Mouse (Mus musculus): ENCODE results near the gene 4930568D16Rik. TPM values are rescaled to one million over a fixed set of nuclear protein-coding genes. Genes with fewer than 3 reads are reported as not detected.

Gene 4930568D16Rik
- polyA plus RNA-seq, 1 experiment from 2014 or later = not detected

GRCm38 (mm10) chr2:35400739-35401138 lies 33.2 kb upstream of the 4930568D16Rik start:
- 87% methylated on average over 7 of the region's 7 CpGs for WGBS
- Histone ChIP-seq H3K4me2 (no peak overlapping the region), H3K36me3 (0 out of 2 replicates have a peak, but pooled peaks cover 6% of the 10 kb centered on the region), H3K4me1 (0 out of 2 replicates have a peak, but pooled peaks cover 11% of the 10 kb centered on the region), H3K4me3 (replicated peaks) (no peak overlapping the region), H3K9me3 (no peaks in the 10 kb centered on the region), H3K27ac (no peak overlapping the region), H3K27me3 (replicated peaks) (no peaks in the 10 kb centered on the region), H3K9ac (no peak overlapping the region)
- ATAC-seq (ENCODE audit: insufficient read depth, low FRiP score, low read depth) = no peak

DNA sequence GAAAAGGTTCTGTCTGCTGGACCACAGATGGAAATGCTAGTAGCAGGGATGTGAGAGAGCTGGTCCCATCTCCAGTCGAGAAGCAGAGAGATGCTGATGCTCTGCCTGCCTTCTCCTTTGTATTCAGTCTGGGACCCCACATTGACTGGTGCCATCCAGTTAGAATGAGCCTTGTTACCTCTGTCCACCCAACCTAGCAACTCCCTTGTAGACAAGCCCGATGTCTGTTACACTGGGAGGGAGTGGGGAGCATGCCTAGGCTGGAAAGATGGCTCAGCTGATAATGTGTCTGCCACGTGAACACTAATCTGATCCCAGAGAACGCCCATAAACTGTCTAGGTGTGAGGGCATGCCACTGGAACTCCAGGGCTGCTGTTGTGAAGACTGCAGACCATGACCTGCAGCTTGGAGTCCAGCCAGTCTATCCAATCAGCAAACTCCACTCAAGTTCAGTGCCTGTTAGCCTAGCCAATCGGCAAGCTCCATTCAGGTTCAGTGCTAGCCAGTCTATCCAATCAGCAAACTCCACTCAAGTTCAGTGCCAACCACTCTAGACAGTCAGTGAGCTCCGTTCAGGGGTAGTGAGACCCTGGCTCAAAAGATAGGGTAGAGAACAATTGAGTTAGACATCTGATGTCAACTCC lies 30.8 kb upstream of the 4930568D16Rik start:
- 0 out of 2 replicates have a peak, but pooled peaks cover 6% of the 10 kb centered on the region for H3K36me3 ChIP-seq
- H3K4me1 ChIP-seq = 0 out of 2 replicates have a peak, but pooled peaks cover 11% of the 10 kb centered on the region
- H3K27me3 ChIP-seq (replicated peaks) = no peaks in the 10 kb centered on the region
- no peak overlapping the region for H3K9ac ChIP-seq
- no peaks in the 10 kb centered on the region for H3K9me3 ChIP-seq
- no peak overlapping the region for H3K27ac ChIP-seq
- H3K4me3 ChIP-seq (replicated peaks) = no peak overlapping the region
- no peak for ATAC-seq (ENCODE audit: insufficient read depth, low FRiP score, low read depth)
- WGBS = 75% methylated on average over 6 of the region's 6 CpGs
- no peak overlapping the region for H3K4me2 ChIP-seq

DNA sequence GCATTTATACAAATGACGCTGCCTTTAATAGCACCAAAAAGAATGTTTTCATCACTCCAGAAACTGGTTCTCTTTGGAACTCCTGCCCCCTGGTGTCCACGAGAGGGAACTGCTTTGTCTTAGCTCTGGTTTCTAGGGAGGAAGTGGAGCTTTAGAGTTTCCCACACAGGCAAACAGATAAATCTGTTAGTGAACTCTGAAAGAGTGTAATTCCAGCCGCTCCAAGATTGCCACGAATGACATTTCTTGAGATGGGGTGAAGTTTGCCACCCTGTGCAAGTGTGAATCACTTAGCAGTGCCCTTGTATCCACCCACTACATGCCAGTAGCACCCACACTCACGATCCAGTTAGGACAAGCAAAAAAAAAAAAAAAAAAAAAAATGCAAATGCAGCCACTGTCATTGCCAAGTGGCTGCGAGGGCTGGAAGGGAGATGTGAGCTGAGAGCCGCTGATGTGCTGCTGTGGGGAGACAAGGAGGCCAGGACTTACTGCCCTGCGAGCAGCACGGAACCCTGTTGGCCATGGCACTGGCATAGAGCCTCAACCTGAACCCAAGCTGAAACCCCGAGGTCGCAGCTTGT lies 30.2 kb upstream of the 4930568D16Rik start:
- H3K36me3 ChIP-seq = 0 out of 2 replicates have a peak, but pooled peaks cover 6% of the 10 kb centered on the region
- 46% methylated on average over 11 of the region's 11 CpGs for WGBS
- no peaks in the 10 kb centered on the region for H3K27me3 ChIP-seq (replicated peaks)
- H3K9ac ChIP-seq = no peak overlapping the region
- no peak for ATAC-seq (ENCODE audit: insufficient read depth, low FRiP score, low read depth)
- no peak overlapping the region for H3K4me3 ChIP-seq (replicated peaks)
- 0 out of 2 replicates have a peak, but pooled peaks cover 11% of the 10 kb centered on the region for H3K4me1 ChIP-seq
- H3K9me3 ChIP-seq = no peaks in the 10 kb centered on the region
- no peak overlapping the region for H3K4me2 ChIP-seq
- H3K27ac ChIP-seq = no peak overlapping the region

DNA sequence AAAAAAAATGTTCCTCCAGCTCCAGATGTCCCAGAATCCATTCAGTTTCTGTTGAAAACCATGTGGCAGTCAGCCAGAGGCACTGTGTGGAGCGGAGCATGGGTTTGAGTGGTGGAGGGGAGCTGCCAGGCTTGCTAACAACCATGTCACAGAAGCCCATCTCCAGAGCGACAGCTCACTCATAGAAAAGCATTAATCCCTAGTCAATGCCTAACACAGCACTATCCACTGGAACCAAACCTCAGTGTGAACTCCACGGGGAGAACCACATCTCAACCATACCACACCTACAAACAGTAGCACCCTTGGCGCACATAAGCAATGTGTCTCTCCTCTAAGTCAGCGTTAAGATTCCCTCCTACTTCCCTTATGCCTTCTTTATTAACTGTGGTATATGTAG lies 29.6 kb upstream of the 4930568D16Rik start, which contains the start of gene 4930402F06Rik:
4930402F06Rik (minus strand) TSS at position 80 of the 400 bp plus-strand sequence.
- H3K27me3 ChIP-seq (replicated peaks) = no peaks in the 10 kb centered on the region
- no peaks in the 10 kb centered on the region for H3K9me3 ChIP-seq
- H3K27ac ChIP-seq = no peak within 1 kb of the TSS
- H3K9ac ChIP-seq = no peak within 1 kb of the TSS
- no peak within 1 kb of the TSS for H3K4me2 ChIP-seq
- no peaks in the 10 kb centered on the region for H3K36me3 ChIP-seq
- 0 out of 2 replicates have a peak, but pooled peaks cover 11% of the 10 kb centered on the region for H3K4me1 ChIP-seq
- H3K4me3 ChIP-seq (replicated peaks) = no peak within 1 kb of the TSS
- ATAC-seq (ENCODE audit: insufficient read depth, low FRiP score, low read depth) = peak; percentile 18; the same call in 1 of the 2 replicates
- WGBS = 63% methylated on average over 5 of the region's 5 CpGs

DNA sequence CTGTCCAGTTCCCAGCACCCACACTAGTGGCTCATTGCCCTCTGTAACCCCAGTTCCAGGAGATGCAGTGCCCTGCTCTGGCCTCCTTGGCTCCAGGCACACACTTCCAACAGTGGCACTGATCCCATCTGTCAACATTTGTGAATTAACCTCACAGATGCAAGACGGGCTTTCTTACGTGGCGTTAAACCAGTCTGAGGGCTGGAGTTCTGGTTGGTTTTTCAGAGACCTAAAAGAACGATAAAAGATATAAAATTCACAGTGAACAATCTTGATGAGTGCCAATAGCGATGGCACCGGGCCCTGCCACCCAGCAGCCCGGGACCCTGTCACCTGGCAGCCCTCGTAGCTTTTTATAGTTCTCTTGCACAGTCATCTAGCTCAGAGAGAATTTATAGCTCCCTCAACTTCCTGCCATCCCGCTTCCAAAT lies 17.9 kb upstream of the 4930568D16Rik start:
- Histone ChIP-seq H3K4me1 (no peaks in the 10 kb centered on the region), H3K9me3 (no peaks in the 10 kb centered on the region), H3K27me3 (replicated peaks) (no peaks in the 10 kb centered on the region), H3K9ac (no peak overlapping the region), H3K4me3 (replicated peaks) (no peak overlapping the region), H3K4me2 (no peak overlapping the region), H3K27ac (no peak overlapping the region), H3K36me3 (no peaks in the 10 kb centered on the region)
- 69% methylated on average over 9 of the region's 9 CpGs for WGBS
- ATAC-seq (ENCODE audit: insufficient read depth, low FRiP score, low read depth) = no peak

DNA sequence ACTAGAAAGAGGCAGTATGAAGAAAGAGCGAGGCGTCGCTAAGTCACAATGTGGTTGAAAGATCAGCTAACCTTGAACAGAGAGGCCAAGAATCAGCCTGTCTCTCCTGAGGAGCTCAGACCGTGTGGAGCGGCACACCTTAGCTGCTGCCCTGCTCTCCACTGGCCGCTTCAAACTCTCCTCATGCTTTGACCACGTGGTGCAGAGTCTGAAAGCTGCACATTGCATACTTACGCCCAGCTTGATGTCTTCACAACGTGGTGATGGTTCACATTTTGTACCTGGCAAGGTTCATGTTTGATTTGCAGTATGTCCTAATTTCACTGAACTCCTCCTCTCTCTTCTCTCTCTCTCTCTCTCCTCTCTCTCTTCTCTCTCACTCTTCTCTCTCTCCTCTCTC lies 11.8 kb upstream of the 4930568D16Rik start:
- 64% methylated on average over 9 of the region's 9 CpGs for WGBS

DNA sequence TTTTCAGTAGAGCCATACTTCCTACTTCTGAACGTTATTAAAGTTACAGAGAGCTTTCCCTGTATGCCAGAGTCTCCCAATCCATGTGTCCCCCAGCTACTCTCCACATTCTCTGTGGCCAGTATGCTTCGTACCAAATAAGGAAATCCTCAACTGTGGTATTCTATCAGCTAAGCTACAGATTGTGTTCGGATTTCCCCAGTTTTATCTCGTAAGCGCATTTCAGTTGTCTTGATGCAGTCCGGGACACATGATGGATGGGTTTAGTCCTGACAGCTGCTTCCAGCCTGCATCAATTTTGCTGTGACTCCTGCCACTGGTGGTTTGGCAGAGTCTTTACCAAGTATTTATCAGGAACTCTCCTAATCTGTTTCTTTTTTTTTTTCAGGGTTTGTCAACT lies 10.1 kb upstream of the 4930568D16Rik start:
- Histone ChIP-seq H3K9ac (no peak overlapping the region), H3K36me3 (no peaks in the 10 kb centered on the region), H3K27ac (no peak overlapping the region), H3K4me1 (no peaks in the 10 kb centered on the region), H3K4me2 (no peak overlapping the region), H3K27me3 (replicated peaks) (no peaks in the 10 kb centered on the region), H3K9me3 (no peaks in the 10 kb centered on the region), H3K4me3 (replicated peaks) (no peak overlapping the region)
- WGBS = 16% methylated on average over 6 of the region's 6 CpGs
- ATAC-seq (ENCODE audit: insufficient read depth, low FRiP score, low read depth) = no peak

More for the DNA sequence above, 11.8 kb upstream of the 4930568D16Rik start:
- no peaks in the 10 kb centered on the region for H3K4me1 ChIP-seq
- no peak overlapping the region for H3K4me2 ChIP-seq
- no peaks in the 10 kb centered on the region for H3K9me3 ChIP-seq
- no peaks in the 10 kb centered on the region for H3K36me3 ChIP-seq
- no peaks in the 10 kb centered on the region for H3K27me3 ChIP-seq (replicated peaks)
- no peak for ATAC-seq (ENCODE audit: insufficient read depth, low FRiP score, low read depth)
- H3K9ac ChIP-seq = no peak overlapping the region
- no peak overlapping the region for H3K27ac ChIP-seq
- no peak overlapping the region for H3K4me3 ChIP-seq (replicated peaks)

- WGBS = 22% methylated on average over 3 of the region's 3 CpGs
- Histone ChIP-seq H3K4me2 (no peak overlapping the region), H3K4me3 (replicated peaks) (no peak overlapping the region), H3K36me3 (no peaks in the 10 kb centered on the region), H3K9ac (no peak overlapping the region), H3K27ac (no peak overlapping the region), H3K27me3 (replicated peaks) (no peaks in the 10 kb centered on the region), H3K9me3 (no peaks in the 10 kb centered on the region), H3K4me1 (no peaks in the 10 kb centered on the region)
- no peak for ATAC-seq (ENCODE audit: insufficient read depth, low FRiP score, low read depth)
Measured at GRCm38 (mm10) chr2:35373003-35373402, 5.5 kb upstream of the 4930568D16Rik start.

DNA sequence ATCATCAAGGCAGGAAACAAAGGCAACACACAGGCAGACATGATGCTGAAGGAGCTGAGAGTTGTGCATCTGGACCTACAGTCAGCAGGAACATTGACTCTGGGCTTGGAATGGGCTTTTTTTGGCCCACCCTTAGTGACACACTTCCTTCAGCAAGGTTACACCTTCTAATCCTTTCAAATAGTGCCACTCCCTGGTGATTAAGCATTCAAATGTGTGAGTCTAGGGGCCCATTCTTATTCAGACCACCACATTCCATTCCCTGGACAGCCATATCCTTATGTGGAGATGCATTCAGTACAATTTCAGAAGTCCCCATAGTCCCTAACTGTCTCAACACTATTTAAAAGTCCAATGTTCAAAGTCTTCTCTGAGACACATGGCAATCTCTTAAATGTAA lies 3.2 kb upstream of the 4930568D16Rik start:
- no peaks in the 10 kb centered on the region for H3K4me1 ChIP-seq
- H3K9me3 ChIP-seq = no peaks in the 10 kb centered on the region
- H3K27me3 ChIP-seq (replicated peaks) = no peaks in the 10 kb centered on the region
- no peak overlapping the region for H3K27ac ChIP-seq
- H3K36me3 ChIP-seq = no peaks in the 10 kb centered on the region
- H3K9ac ChIP-seq = no peak overlapping the region
- no peak for ATAC-seq (ENCODE audit: insufficient read depth, low FRiP score, low read depth)
- H3K4me2 ChIP-seq = no peak overlapping the region
- H3K4me3 ChIP-seq (replicated peaks) = no peak overlapping the region

- WGBS = 48% methylated on average over 5 of the region's 5 CpGs
- 0 out of 2 replicates have a peak, but pooled peaks have one; percentile 47 for ATAC-seq (ENCODE audit: insufficient read depth, low FRiP score, low read depth)
- H3K9me3 ChIP-seq = no peaks in the 10 kb centered on the region
Measured at GRCm38 (mm10) chr2:35349184-35349583, 18.3 kb downstream of the 4930568D16Rik start.

DNA sequence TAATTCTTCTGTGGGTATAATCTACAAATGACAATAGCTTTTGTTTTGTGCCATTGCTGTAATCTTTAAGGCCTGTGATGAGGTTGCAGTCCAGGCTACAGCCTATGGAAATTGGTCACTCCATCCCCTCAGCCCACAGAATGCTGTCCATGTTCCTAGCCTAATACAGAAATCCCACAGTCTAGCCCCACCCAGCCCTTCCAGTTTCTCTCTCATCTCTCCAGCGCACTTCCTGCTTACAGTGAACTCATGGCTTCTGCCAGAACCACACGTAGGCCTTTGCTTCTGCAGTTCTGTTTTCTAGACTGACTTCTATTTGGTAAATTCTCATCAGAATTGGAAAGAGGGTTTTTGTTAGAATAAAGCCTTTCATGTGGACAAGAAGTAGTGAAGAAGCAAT lies 21.5 kb downstream of the 4930568D16Rik start:
- Histone ChIP-seq H3K4me3 (replicated peaks) (no peak overlapping the region), H3K36me3 (no peaks in the 10 kb centered on the region), H3K4me2 (no peak overlapping the region), H3K9ac (no peak overlapping the region), H3K4me1 (no peaks in the 10 kb centered on the region), H3K27me3 (replicated peaks) (no peaks in the 10 kb centered on the region), H3K27ac (no peak overlapping the region), H3K9me3 (no peaks in the 10 kb centered on the region)
- ATAC-seq (ENCODE audit: insufficient read depth, low FRiP score, low read depth) = no peak
- WGBS = 53% methylated on average over 2 of the region's 2 CpGs

More at GRCm38 (mm10) chr2:35349184-35349583, 18.3 kb downstream of the 4930568D16Rik start:
- H3K27me3 ChIP-seq (replicated peaks) = no peaks in the 10 kb centered on the region
- H3K27ac ChIP-seq = no peak overlapping the region
- H3K9ac ChIP-seq = no peak overlapping the region
- H3K4me1 ChIP-seq = no peaks in the 10 kb centered on the region
- no peak overlapping the region for H3K4me3 ChIP-seq (replicated peaks)
- H3K4me2 ChIP-seq = no peak overlapping the region
- no peaks in the 10 kb centered on the region for H3K36me3 ChIP-seq

DNA sequence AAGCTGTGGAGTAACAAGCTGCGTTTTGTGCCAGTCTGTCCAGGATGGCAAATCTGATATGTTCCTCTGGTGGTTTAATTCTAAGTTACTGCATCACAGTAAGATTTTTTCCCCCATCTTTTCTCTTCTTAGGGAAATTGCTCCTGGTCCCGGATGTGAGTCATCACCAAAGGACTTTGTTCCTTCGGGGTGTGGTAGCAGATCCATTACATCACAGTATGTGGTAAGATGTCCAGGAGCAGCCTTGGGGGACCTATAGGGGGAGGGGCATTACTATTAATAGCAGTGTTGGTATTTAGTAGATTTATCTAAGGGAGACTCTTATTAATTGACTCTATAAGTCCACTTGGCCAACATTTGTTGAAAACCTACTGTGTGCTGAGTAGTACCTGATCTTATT lies 24.9 kb downstream of the 4930568D16Rik start:
- WGBS = 63% methylated on average over 3 of the region's 3 CpGs
- Histone ChIP-seq H3K27ac (no peak overlapping the region), H3K4me2 (no peak overlapping the region), H3K9ac (no peak overlapping the region), H3K4me3 (replicated peaks) (no peak overlapping the region), H3K9me3 (no peaks in the 10 kb centered on the region), H3K36me3 (no peaks in the 10 kb centered on the region), H3K27me3 (replicated peaks) (no peaks in the 10 kb centered on the region), H3K4me1 (no peaks in the 10 kb centered on the region)
- no peak for ATAC-seq (ENCODE audit: insufficient read depth, low FRiP score, low read depth)
